Mouse (Mus musculus) brain, embryonic 14.5 days (tissue): ENCODE measurements at regions not wholly inside any gene's neighbourhood (a gene's known extent, or its start where the extent isn't known, plus 50 kb on each side); places are given as distances from the start of the nearest gene placed in this dataset.

Experiments used
- CTCF ChIP-seq: fragments of 200-500 bp; IDR thresholded peaks from 2 replicates; pipeline ENCODE4 v1.5.1; 2012; ENCODE audit warnings: inconsistent platforms, mild to moderate bottlenecking, moderate library complexity, borderline replicate concordance; ENCODE audit not compliant: insufficient read depth, insufficient read length; ENCODE audit errors: extremely low read depth
- POLR2A ChIP-seq: fragments of 200-500 bp; IDR thresholded peaks from 2 replicates; pipeline ENCODE4 v1.6.1; 2012; ENCODE audit warnings: mild to moderate bottlenecking, inconsistent platforms, borderline replicate concordance; ENCODE audit not compliant: poor library complexity, insufficient read depth, insufficient read length, severe bottlenecking; ENCODE audit errors: extremely low read depth

DNA sequence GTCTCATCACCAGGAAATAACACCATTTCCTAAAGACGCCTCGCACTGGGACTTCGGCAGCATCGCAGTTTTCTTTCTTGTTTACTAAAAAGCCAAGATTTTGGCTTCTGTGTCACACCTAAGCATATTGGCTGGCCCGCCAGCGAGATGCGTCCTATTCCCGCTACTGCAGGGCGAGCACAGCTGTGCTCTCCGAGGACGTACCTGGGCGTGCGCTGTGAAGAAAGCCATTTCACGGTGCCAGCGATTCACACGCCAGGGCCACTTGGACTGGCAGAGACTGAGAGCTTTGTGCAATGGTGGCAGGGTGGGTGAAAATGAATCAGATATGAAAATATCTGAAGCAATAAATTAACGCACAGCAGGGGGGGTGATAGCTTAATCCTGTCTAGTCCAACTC is 310.1 kb upstream of the Mgmt start:
- TF ChIP-seq CTCF (no peak), POLR2A (no peak)
